Comparison of ENCODE assay signal across 16 mouse cellular contexts in genomic region chr3:149920206-149920605, GRCm38 (mm10).
"Had no signal": no experiment of that assay in that cellular context is flagged by ENCODE, and none has a peak within 500 bp of the region (broad histone marks: within the 10 kb centered on the region; RNA-seq: fewer than 3 reads in every experiment).

No protein-coding gene starts in this region.

- H3K27ac ChIP-seq: neural tube, embryonic 13.5 days; neural tube, embryonic 15.5 days; stomach, embryonic 15.5 days; stomach, postnatal 0 days had no signal

- H3K9ac ChIP-seq: neural tube, embryonic 13.5 days; neural tube, embryonic 15.5 days; stomach, embryonic 15.5 days had no signal

- H3K4me1 ChIP-seq: neural tube, embryonic 13.5 days; neural tube, embryonic 15.5 days; stomach, embryonic 15.5 days had no signal

- H3K36me3 ChIP-seq: neural tube, embryonic 13.5 days; neural tube, embryonic 15.5 days; stomach, embryonic 15.5 days had no signal

- DNase-seq: retina, postnatal 1 day; right cerebral cortex, adult 18-20 months; right cerebral cortex, postnatal 14 days; right cerebral cortex, postnatal 25 days; right cerebral cortex, postnatal 4 days; spleen, adult 18-20 months; thymus, adult 18-20 months; thymus, adult 2 months; thymus, postnatal 14 days; thymus, postnatal 25 days; thymus, postnatal 36 days; thymus, postnatal 4 days had no signal

- H3K4me2 ChIP-seq: neural tube, embryonic 13.5 days; neural tube, embryonic 15.5 days; stomach, embryonic 15.5 days had no signal

- H3K4me3 ChIP-seq: neural tube, embryonic 13.5 days; neural tube, embryonic 15.5 days; stomach, embryonic 15.5 days had no signal

- H3K9me3 ChIP-seq: neural tube, embryonic 13.5 days; neural tube, embryonic 15.5 days; stomach, embryonic 15.5 days had no signal

- H3K27me3 ChIP-seq: neural tube, embryonic 13.5 days; neural tube, embryonic 15.5 days; stomach, embryonic 15.5 days had no signal
